Mouse (Mus musculus): ENCODE results near the gene Mvb12a. TPM values are rescaled to one million over a fixed set of nuclear protein-coding genes. Genes with fewer than 3 reads are reported as not detected.
"Not testable (repeated sequence)": the region's sequence is repeated elsewhere in the genome, so short reads cannot be mapped to it uniquely, and the experiment has no call there.

Gene Mvb12a
- total and polyA plus RNA-seq, 2 experiments from 2014 or later = 47.6 to 54.4 TPM

- no peak for ATAC-seq (ENCODE audit: insufficient read depth, low read depth)
- Histone ChIP-seq H3K27ac (ENCODE audit: low read depth) (no peak overlapping the region), H3K4me2 (ENCODE audit: low read depth, low read length) (no peak overlapping the region), H3K9me3 (replicated peaks; ENCODE audit: control insufficient read depth, low read length) (no peaks in the 10 kb centered on the region), H3K27me3 (ENCODE audit: control insufficient read depth, insufficient read depth, low read length) (peaks cover 11% of the 10 kb centered on the region; the same call in 1 of the 2 replicates), H3K9ac (replicated peaks; ENCODE audit: low read depth, low read length) (no peak overlapping the region), H3K4me1 (ENCODE audit: control insufficient read depth, insufficient read depth) (peaks cover 4% of the 10 kb centered on the region; the same call in 1 of the 2 replicates), H3K36me3 (replicated peaks; ENCODE audit: control insufficient read depth, insufficient read depth, low read length) (no peaks in the 10 kb centered on the region), H3K4me3 (ENCODE audit: low read depth, low read length) (no peak overlapping the region)
- no peak for TF ChIP-seq CTCF (IDR thresholded peaks at IDR 0.05; ENCODE audit: low read depth)
- no peak for TF ChIP-seq EP300 (IDR thresholded peaks at IDR 0.05; ENCODE audit: low read depth)
- 25% methylated on average over 6 of the region's 6 CpGs for WGBS
- no peak for DNase-seq (ENCODE audit: low spot score)
Observed at GRCm38 (mm10) chr8:71516786-71517185, 25.9 kb upstream of the Mvb12a start.

GRCm38 (mm10) chr8:71519037-71519825, 23.5 kb upstream of the Mvb12a start:
- 29% methylated on average over 9 of the region's 10 CpGs for WGBS
- DNase-seq (ENCODE audit: low spot score) = peak; percentile 80
- TF ChIP-seq CTCF (IDR thresholded peaks at IDR 0.05; ENCODE audit: low read depth) = peak; percentile 68
- not testable (repeated sequence) for H3K4me3 ChIP-seq (ENCODE audit: low read depth, low read length); H3K27ac ChIP-seq (ENCODE audit: low read depth); H3K27me3 ChIP-seq (ENCODE audit: control insufficient read depth, insufficient read depth, low read length); H3K9me3 ChIP-seq (replicated peaks; ENCODE audit: control insufficient read depth, low read length); H3K9ac ChIP-seq (replicated peaks; ENCODE audit: low read depth, low read length); H3K4me1 ChIP-seq (ENCODE audit: control insufficient read depth, insufficient read depth); H3K4me2 ChIP-seq (ENCODE audit: low read depth, low read length); H3K36me3 ChIP-seq (replicated peaks; ENCODE audit: control insufficient read depth, insufficient read depth, low read length)
- ATAC-seq (ENCODE audit: insufficient read depth, low read depth) = 0 out of 2 replicates have a peak, but pooled peaks have one; percentile 24

DNA sequence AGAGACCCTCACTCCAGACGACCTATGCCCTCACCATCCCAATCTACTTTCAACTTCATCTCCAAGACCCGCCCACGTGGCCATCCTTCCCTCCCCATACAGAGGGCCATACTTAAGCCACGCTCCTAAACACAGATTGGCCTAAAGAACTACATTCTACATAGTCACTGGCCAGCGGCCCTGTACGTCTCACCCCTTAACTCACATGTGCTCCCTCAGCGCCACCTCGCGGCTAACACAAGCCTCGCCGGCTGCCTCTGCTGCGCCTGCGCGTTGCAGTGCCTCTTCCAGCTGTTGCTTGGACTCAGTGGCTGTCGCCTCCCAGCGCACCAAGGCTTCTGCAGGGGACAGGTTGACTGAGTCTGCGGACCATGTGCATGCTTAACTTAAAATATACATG, 21.1 kb upstream of the Mvb12a start:
- no peak for TF ChIP-seq EP300 (IDR thresholded peaks at IDR 0.05; ENCODE audit: low read depth)
- TF ChIP-seq CTCF (IDR thresholded peaks at IDR 0.05; ENCODE audit: low read depth) = peak; percentile 97
- peaks cover 5% of the 10 kb centered on the region for H3K4me1 ChIP-seq (ENCODE audit: control insufficient read depth, insufficient read depth)
- peak; percentile 91 for ATAC-seq (ENCODE audit: insufficient read depth, low read depth)
- peak; percentile 96 for DNase-seq (ENCODE audit: low spot score)
- 3% methylated on average over 17 of the region's 17 CpGs for WGBS
- peaks cover 17% of the 10 kb centered on the region for H3K27me3 ChIP-seq (ENCODE audit: control insufficient read depth, insufficient read depth, low read length)
- no peak overlapping the region for H3K27ac ChIP-seq (ENCODE audit: low read depth)
- H3K4me2 ChIP-seq (ENCODE audit: low read depth, low read length) = no peak overlapping the region
- H3K4me3 ChIP-seq (ENCODE audit: low read depth, low read length) = no peak overlapping the region
- H3K36me3 ChIP-seq (replicated peaks; ENCODE audit: control insufficient read depth, insufficient read depth, low read length) = no peaks in the 10 kb centered on the region
- no peak overlapping the region for H3K9ac ChIP-seq (replicated peaks; ENCODE audit: low read depth, low read length)
- no peaks in the 10 kb centered on the region for H3K9me3 ChIP-seq (replicated peaks; ENCODE audit: control insufficient read depth, low read length)

GRCm38 (mm10) chr8:71525226-71526050, 17.3 kb upstream of the Mvb12a start, which contains the start of gene Ccdc194:
TSS of gene Ccdc194 (minus strand) at chr8:71525711.
- no peak for TF ChIP-seq EP300 (IDR thresholded peaks at IDR 0.05; ENCODE audit: low read depth)
- no peak for TF ChIP-seq CTCF (IDR thresholded peaks at IDR 0.05; ENCODE audit: low read depth)
- peak within 1 kb of the TSS; percentile 96 for H3K27ac ChIP-seq (ENCODE audit: low read depth)
- no peak within 1 kb of the TSS for H3K4me3 ChIP-seq (ENCODE audit: low read depth, low read length)
- H3K9me3 ChIP-seq (replicated peaks; ENCODE audit: control insufficient read depth, low read length) = no peaks in the 10 kb centered on the region
- H3K36me3 ChIP-seq (replicated peaks; ENCODE audit: control insufficient read depth, insufficient read depth, low read length) = no peaks in the 10 kb centered on the region
- peak within 1 kb of the TSS; percentile 18; the same call in 1 of the 2 replicates for H3K9ac ChIP-seq (replicated peaks; ENCODE audit: low read depth, low read length)
- H3K4me2 ChIP-seq (ENCODE audit: low read depth, low read length) = peak within 1 kb of the TSS; percentile 35
- ATAC-seq (ENCODE audit: insufficient read depth, low read depth) (no peak), DNase-seq (ENCODE audit: low spot score) (no peak)
- 24% methylated on average over 46 of the region's 46 CpGs for WGBS
- peaks cover 23% of the 10 kb centered on the region for H3K4me1 ChIP-seq (ENCODE audit: control insufficient read depth, insufficient read depth)
- peaks cover 14% of the 10 kb centered on the region for H3K27me3 ChIP-seq (ENCODE audit: control insufficient read depth, insufficient read depth, low read length)

DNA sequence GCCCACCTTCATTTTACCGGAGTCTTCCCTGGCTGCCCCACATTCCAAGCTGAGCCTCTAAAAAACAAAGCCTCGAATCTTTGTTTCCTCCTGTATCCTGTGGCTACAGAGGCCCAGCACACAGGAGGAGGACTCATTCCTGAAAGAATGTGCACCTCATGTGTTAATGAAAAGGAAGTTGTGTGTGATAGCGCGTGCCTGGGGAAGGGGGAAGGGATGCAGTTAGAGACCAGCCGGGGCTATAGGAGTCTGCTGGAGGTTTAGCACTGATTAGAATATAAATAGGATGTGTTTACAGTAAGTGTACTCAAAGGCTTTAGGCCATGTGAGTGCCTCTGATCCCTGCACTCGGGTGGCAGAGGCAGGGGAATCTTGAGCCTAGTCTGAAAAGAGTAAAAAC, 16.4 kb upstream of the Mvb12a start:
- no peak overlapping the region for H3K4me2 ChIP-seq (ENCODE audit: low read depth, low read length)
- ATAC-seq (ENCODE audit: insufficient read depth, low read depth) (peak; percentile 14; the same call in 1 of the 2 replicates), DNase-seq (ENCODE audit: low spot score) (peak; percentile 66)
- TF ChIP-seq EP300 (IDR thresholded peaks at IDR 0.05; ENCODE audit: low read depth) = no peak
- no peak for TF ChIP-seq CTCF (IDR thresholded peaks at IDR 0.05; ENCODE audit: low read depth)
- H3K4me3 ChIP-seq (ENCODE audit: low read depth, low read length) = no peak overlapping the region
- H3K27ac ChIP-seq (ENCODE audit: low read depth) = peak overlapping the region; percentile 96
- no peaks in the 10 kb centered on the region for H3K36me3 ChIP-seq (replicated peaks; ENCODE audit: control insufficient read depth, insufficient read depth, low read length)
- 22% methylated on average over 6 of the region's 6 CpGs for WGBS
- H3K9ac ChIP-seq (replicated peaks; ENCODE audit: low read depth, low read length) = no peak overlapping the region
- peaks cover 8% of the 10 kb centered on the region for H3K27me3 ChIP-seq (ENCODE audit: control insufficient read depth, insufficient read depth, low read length)
- H3K9me3 ChIP-seq (replicated peaks; ENCODE audit: control insufficient read depth, low read length) = no peaks in the 10 kb centered on the region
- H3K4me1 ChIP-seq (ENCODE audit: control insufficient read depth, insufficient read depth) = peaks cover 22% of the 10 kb centered on the region

Measured in heart, postnatal 0 days (tissue).